Mouse (Mus musculus): ENCODE results near the gene Ppfibp1.

Gene Ppfibp1

DNA sequence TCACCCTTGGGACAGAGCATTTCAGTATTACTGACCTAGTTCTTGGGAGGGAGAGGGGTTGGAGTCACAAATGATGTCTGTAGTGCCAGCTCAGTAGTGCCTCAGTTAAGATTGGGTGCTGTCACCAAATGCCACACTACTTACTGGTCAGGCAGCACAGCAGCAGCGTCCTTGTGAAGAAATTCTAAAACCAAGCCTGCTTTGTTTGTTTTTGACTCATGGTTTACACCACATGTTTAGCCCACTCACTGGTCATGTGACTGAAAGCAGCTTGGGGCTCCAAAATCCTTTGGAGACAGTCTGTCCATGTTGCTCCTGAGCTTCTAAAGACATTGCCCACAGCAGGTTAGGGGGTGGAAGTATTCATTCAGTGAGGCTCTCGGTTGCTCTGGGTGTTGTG lies 4.9 kb upstream of the Ppfibp1 start:
- no peak for DNase-seq

DNA sequence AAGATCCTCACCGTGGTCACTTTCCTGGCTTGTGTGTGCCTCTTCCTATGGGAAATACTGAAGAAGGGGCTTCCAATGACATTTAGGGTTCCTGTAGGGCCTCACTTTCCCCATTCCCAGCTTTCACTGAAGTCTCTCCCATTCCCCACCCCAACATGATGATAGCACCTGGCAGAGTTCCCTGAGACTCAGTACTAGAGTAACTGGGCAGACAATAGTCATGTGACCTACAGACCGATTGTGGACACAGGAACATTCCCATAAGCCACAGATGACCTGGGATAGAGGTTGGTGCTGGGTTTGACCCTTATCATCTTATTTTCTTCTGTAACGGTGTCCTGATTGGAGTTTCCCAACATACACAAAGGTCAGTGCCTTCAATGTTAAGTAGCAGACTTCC lies 4.1 kb upstream of the Ppfibp1 start:
- no peak for DNase-seq

- no peak for DNase-seq
These were observed 3.4 kb upstream of the Ppfibp1 start for GRCm38 (mm10) chr6:146884851-146885250.

GRCm38 (mm10) chr6:146888660-146889490 lies 588 bp downstream of the Ppfibp1 start:
- DNase-seq = no peak

DNA sequence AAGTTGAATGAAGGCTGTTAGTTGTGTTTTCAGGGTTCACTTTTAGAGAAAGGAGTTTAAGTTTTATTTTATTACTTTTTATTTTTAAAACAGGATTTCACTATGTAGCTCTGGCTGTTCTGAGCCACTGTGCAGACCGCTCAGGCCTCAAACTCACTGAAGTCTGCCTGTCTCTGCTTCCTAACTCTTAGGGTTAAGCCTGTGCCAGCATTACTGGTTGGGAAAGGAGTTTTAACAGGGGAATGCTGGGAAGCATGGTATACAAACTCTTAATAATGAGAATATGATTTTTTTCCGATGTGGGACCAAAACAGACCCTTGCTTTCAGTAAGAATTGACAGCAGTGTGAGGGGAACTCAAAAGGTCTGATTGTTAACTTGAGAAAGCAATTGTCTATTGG lies 1.9 kb downstream of the Ppfibp1 start:
- no peak for DNase-seq

DNA sequence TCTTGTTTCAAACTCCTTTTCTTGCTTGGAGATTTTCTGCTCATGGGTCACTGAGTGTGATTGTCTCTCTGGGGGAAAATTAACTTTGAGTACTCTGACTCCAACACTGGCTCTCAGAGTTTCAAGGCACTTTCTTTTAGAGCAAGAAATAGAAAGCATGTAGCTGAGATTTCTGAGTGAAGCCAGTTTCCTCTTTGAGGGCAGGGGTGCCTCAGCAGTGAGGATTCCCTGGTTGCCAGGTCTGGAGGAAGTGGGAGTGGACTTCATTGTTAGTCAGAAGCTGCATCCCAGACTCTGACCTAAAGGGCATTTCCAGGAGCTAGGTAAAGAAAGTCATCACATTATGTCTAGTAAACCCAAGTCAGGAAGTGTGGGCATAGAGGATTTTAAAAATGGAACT lies 2.3 kb downstream of the Ppfibp1 start:
- no peak for DNase-seq

DNA sequence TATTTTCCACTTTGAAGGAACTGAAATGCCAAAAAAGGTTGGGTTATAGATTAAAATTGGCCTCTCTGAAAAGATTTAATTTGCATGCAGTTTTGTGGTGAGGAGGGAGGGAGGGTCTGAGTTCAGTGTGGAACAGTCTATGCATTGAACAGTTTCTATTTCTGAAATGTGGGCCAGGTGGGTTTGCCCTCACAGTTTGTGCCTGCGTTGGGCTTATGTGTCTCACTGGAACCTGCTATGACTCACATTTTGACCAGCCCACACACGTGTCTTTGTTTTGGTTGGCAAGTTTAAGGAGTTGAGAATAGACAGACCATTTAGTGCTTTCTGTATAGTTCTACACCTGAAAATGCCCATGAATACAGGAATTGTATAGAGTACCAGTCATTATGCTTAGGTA lies 5.6 kb downstream of the Ppfibp1 start:
- no peak for DNase-seq

- no peak for DNase-seq
These were observed 10.4 kb downstream of the Ppfibp1 start for GRCm38 (mm10) chr6:146898709-146899108.

GRCm38 (mm10) chr6:146899647-146900046 lies 11.4 kb downstream of the Ppfibp1 start:
- DNase-seq = no peak

DNA sequence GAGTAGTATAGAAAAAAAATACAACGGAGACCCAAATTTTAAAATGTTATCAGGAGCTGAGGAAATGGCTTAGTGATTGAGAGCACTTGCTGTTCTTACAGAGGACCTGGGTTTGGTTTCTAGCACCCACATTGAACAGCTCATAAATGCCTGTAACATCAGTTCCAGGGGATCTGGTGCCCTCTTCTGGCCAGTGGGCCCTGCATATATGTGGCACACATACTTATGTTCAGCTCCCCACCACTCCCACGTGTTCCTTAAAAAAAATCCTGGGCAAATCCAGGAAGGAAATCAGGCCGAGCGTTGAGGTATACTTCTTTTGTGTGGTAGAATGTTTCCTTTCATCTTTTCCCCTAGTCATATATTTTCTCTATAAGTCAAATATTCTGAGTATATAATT lies 13.6 kb downstream of the Ppfibp1 start:
- DNase-seq = no peak

GRCm38 (mm10) chr6:146903632-146904031 lies 15.3 kb downstream of the Ppfibp1 start:
- no peak for DNase-seq

DNA sequence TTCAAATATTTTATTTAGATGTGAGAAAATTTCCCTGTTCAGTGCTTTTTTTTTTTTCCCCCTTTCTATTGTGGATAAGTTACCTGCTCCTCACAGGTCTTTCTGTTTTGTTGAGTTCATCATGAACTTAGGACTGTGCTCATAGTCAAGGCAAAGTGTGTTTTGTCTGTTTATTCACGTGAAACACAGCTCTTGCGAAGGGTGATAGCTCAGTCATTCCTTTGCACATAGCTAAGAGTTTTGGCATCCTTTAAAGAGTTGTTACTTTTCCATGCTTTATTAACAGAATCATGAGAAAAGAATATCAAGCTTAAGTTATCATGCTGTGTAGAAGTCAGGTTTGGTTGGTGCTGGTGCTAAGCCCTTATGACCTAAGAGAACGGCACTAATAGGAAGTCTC lies 16.4 kb downstream of the Ppfibp1 start:
- DNase-seq = no peak

DNA sequence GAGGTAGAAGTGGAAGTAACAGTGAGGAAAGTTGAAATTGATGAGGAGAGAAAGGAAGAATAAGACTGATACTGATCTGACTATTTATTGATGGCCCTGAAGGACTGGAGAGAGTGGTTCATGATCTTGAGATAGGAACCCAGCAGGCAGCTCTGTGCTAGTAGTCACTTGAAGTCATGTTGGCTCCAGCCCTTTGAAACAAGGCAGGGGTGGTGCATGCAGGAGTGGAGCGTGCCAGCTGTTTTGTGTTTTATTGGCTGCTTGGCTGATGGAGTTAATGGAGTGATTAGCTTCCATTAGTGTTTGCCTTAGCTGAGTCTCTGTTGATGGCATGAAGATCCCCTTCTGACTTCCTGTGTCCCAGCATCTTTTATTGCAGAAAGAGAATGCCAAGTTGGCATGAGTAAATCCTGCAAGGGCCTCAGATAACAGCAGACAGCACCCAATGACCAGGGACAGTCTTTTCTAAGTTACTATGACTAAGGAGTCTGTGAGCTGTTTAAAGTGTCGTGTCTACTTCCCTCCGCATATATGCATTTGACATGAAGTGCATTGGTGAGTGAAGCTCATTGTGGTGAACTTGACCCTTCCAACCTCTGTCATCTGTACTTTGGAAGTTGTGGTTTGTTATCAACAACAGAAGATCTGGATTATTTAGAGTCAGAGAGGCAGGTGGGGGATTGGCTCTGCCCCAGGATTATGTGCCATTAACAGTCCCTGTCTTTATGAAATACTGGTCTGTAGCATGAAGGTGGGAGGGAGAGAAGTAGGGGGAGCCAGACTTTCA lies 17.9 kb downstream of the Ppfibp1 start:
- DNase-seq = no peak

DNA sequence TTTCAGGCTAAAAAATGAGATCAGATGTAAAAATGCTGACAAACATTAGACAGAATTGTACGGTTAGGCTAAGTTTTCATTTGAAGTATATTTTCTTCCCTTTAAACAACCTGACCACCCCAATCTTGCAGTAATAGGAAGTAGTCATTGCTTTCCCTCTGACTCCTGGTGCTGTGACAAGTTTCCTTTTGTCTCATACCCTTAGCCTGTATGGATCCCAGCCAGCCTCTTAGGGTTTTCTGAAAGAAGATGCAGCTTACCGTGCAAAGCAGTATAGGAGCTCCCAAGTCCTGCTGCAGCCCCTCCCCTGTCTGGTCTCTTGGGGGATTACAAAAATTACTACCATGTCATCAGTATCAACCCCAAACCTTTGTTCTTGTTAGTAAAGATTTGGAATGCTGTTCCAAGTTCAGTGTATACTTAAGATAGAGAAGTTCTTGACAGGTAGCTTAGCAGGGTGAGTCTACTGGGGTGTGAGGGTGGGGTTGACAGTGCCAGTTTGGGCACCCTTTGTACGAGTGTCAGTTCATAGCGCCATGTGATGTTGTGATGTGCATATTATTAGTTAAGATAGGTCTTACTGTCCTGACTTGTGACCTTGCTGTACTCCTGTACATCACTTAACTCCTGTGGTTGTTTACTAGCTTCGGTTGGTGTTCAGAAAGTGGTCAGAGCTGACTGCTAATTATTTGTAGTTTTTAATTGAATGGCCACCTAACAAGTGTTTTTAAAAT lies 18.9 kb downstream of the Ppfibp1 start:
- DNase-seq = no peak

GRCm38 (mm10) chr6:146907795-146908190 lies 19.5 kb downstream of the Ppfibp1 start:
- DNase-seq = no peak

DNA sequence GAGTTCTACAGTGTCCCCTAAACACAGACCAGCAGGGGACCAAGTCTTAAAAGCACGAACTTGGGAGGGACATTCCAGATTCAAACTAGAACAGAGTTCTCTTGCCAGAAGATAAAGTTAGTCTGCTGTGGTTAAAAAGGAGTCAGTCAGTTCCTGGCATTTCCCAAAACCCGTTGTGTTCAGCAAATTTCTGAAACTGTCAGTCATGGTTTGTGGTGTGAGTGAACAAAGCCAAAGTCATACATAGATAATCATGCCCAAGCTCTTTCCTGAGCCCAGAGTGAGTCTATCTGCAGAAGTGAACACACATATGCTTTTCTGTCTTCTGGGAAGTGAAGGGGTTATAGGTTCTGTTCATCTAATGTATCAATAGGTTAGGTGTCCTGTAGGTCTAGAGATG lies 20.5 kb downstream of the Ppfibp1 start:
- no peak for DNase-seq

- no peak for DNase-seq
These were observed 21.6 kb downstream of the Ppfibp1 start for GRCm38 (mm10) chr6:146909725-146910489.

DNA sequence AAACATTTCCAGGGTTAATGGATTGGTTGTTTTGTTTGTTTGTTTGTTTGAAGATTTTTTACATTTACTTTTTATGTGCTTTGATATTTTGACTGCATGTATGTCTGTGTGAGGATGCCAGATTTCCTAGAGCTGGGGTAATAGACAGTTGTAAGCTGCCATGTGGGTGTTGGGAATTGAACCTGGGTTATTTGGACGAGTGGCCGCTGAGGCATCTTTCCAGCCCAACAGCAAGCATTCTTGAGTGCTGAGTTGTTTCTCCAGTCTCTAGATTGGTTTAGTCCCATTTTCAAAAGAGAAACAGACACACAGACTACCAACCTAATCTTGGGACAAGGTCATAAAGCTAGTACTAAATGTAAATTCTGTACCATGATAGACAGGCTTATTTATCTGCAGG lies 22.5 kb downstream of the Ppfibp1 start:
- DNase-seq = no peak

- DNase-seq = no peak
These were observed 24.7 kb downstream of the Ppfibp1 start for GRCm38 (mm10) chr6:146912835-146913488.

DNA sequence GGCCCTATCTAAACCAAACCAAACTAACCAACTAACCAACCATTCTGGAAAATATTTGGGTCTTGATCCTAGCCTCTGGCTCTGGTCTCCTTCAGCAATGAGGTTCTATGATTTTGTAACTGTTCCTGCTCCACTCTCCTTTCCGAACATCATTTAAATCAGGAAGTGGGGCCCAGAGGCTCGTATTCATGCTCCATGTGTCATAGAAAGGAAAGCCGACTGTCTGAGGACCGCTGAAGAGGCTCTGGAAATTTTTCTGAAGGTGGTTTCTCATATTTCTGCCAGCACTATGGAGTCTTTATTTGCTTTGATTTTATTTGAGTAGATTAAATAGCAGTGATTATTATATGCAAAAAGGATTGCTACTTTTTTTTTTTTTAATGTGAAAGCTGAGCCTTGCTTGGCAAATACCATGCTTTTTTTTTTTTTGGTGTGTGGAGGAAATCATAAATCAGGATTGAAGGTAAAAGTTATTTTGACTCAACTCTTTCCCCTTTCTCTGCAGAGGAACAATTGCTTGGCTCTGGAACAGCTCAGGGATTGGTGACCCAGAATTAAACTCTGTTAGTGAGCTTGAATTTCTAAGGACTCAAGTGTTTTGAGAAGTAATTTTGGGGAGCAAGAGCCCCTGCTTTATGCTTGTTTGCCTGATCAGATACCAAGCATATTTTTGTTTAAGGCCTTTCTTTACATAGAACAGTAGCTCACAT lies 25.4 kb downstream of the Ppfibp1 start:
- DNase-seq = no peak

GRCm38 (mm10) chr6:146915808-146916207 lies 27.5 kb downstream of the Ppfibp1 start:
- no peak for DNase-seq

- DNase-seq = no peak
These were observed 29.1 kb downstream of the Ppfibp1 start for GRCm38 (mm10) chr6:146917396-146917795.

All from cerebellum, adult 8-10 months (tissue).